In the genomic region with DNA sequence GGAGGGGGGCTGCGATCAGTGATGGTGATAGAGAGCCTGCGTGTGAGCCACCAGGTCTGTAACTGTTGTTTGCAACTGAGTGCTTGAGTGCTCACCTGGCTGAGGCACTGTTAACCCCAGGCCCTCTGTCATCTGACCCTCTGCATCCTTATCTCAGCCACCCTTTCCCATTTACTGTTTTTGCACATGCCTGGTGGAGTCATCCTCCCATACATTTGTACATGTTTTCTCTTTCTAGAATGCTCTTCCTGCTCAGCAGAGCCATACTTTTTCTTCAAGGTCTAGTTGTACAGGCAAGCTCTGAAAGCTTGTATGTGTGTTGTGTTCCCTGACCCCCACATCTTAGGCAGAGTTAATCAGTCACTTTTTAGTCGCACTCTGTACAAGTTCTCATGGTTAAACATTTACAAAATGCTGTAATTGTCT, we compare ENCODE assay signal across 24 mouse cellular contexts. TPM values are rescaled to one million over a fixed set of nuclear protein-coding genes. Genes with fewer than 3 reads are reported as not detected.
DNase-seq lines count a peak whose midpoint lies in the region; ATAC-seq and TF ChIP-seq lines count a peak whose summit lies in the region.
"Had no signal": no experiment of that assay in that cellular context is flagged by ENCODE, and none has a peak within 500 bp of the region (broad histone marks: within the 10 kb centered on the region; RNA-seq: fewer than 3 reads in every experiment).

No protein-coding gene starts in this region.

- no peaks in the 10 kb centered on the region for H3K9me3 ChIP-seq in intestine, postnatal 0 days (ENCODE audit: control insufficient read depth)
- H3K9me3 ChIP-seq in kidney, embryonic 16.5 days (ENCODE audit: low read length), result no peaks in the 10 kb centered on the region
- no peaks in the 10 kb centered on the region for H3K9me3 ChIP-seq in liver, embryonic 12.5 days (replicated peaks)
- no peaks in the 10 kb centered on the region for H3K9me3 ChIP-seq in hindbrain, embryonic 14.5 days (ENCODE audit: control insufficient read depth, low read length)
- no peaks in the 10 kb centered on the region for H3K9me3 ChIP-seq in midbrain, embryonic 10.5 days (replicated peaks)
- H3K9me3 ChIP-seq: embryonic facial prominence, embryonic 15.5 days; forebrain, embryonic 10.5 days; hindbrain, embryonic 15.5 days; limb, embryonic 10.5 days had no signal

- peak; percentile 17 for DNase-seq in Patski (ENCODE audit: low read depth, low spot score)
- DNase-seq in hindbrain, embryonic 14.5 days (ENCODE audit: low spot score), result no peak
- DNase-seq in frontal cortex, postnatal 10 days (ENCODE audit: low spot score in 2 of 2), result no peak
- no peak for DNase-seq in midbrain, embryonic 10.5 days (ENCODE audit: low spot score)
- DNase-seq: adrenal gland, postnatal 25 days; cerebellum, adult 11 months; cerebellum, postnatal 14 days; gastrocnemius, postnatal 14 days; heart, adult 2 months; heart, postnatal 36 days; layer of hippocampus, postnatal 36 days; lung, adult 2 months; right cerebral cortex, postnatal 14 days; thymus, postnatal 25 days had no signal

- 0 out of 2 replicates have a peak, but pooled peaks cover 4% of the 10 kb centered on the region for H3K4me1 ChIP-seq in intestine, postnatal 0 days (replicated peaks; ENCODE audit: control insufficient read depth, insufficient read depth, low read length)
- H3K4me1 ChIP-seq in kidney, embryonic 16.5 days (ENCODE audit: insufficient read depth, low read length), result peaks cover 21% of the 10 kb centered on the region
- no peaks in the 10 kb centered on the region for H3K4me1 ChIP-seq in liver, embryonic 12.5 days
- H3K4me1 ChIP-seq in hindbrain, embryonic 14.5 days (replicated peaks; ENCODE audit: control insufficient read depth, insufficient read depth, low read length), result no peaks in the 10 kb centered on the region
- H3K4me1 ChIP-seq in midbrain, embryonic 10.5 days, result no peaks in the 10 kb centered on the region
- H3K4me1 ChIP-seq: embryonic facial prominence, embryonic 15.5 days; forebrain, embryonic 10.5 days; hindbrain, embryonic 15.5 days; limb, embryonic 10.5 days had no signal

- no peaks in the 10 kb centered on the region for H3K27me3 ChIP-seq in Patski
- H3K27me3 ChIP-seq in intestine, postnatal 0 days (replicated peaks; ENCODE audit: control insufficient read depth, insufficient read depth, low read length), result no peaks in the 10 kb centered on the region
- H3K27me3 ChIP-seq in kidney, embryonic 16.5 days (ENCODE audit: insufficient read depth, low read length), result no peaks in the 10 kb centered on the region
- no peaks in the 10 kb centered on the region for H3K27me3 ChIP-seq in liver, embryonic 12.5 days (replicated peaks)
- H3K27me3 ChIP-seq in hindbrain, embryonic 14.5 days (ENCODE audit: control insufficient read depth, insufficient read depth, low read length), result no peaks in the 10 kb centered on the region
- no peaks in the 10 kb centered on the region for H3K27me3 ChIP-seq in midbrain, embryonic 10.5 days (ENCODE audit: low read depth, poor library complexity, severe bottlenecking)
- H3K27me3 ChIP-seq: CH12.LX; embryonic facial prominence, embryonic 15.5 days; hindbrain, embryonic 15.5 days had no signal

- TF ChIP-seq CTCF in Patski (IDR thresholded peaks at IDR 0.05), result no peak
- TF ChIP-seq CTCF in intestine, postnatal 0 days (IDR thresholded peaks at IDR 0.05; ENCODE audit: low read depth), result no peak

- in situ Hi-C loops in Patski (cut with MboI; ENCODE audit: low pct_unique_long_range_greater_than_20kb), result no loop called here

- CTCF ChIA-PET in Patski (lab: Charles Lee), result interaction anchor here (0.8 to 1.2 kb wide), 2 partner anchors 10 to 13 kb away, joined by 3 to 4 read pairs; no protein-coding TSS in a partner anchor

- POLR2A ChIA-PET in Patski (lab: Charles Lee), result no interaction called here

- peak overlapping the region; percentile 30 for H3K4me2 ChIP-seq in intestine, postnatal 0 days (replicated peaks; ENCODE audit: low read depth)
- peak overlapping the region; percentile 23; the same call in 1 of the 2 replicates for H3K4me2 ChIP-seq in kidney, embryonic 16.5 days (replicated peaks; ENCODE audit: low read depth, low read length)
- H3K4me2 ChIP-seq in liver, embryonic 12.5 days, result no peak overlapping the region
- no peak overlapping the region for H3K4me2 ChIP-seq in hindbrain, embryonic 14.5 days (replicated peaks)
- H3K4me2 ChIP-seq: embryonic facial prominence, embryonic 15.5 days; hindbrain, embryonic 15.5 days had no signal

- H3K9ac ChIP-seq in intestine, postnatal 0 days (ENCODE audit: low read depth, low read length), result no peak overlapping the region
- no peak overlapping the region for H3K9ac ChIP-seq in kidney, embryonic 16.5 days (replicated peaks; ENCODE audit: low read length)
- no peak overlapping the region for H3K9ac ChIP-seq in liver, embryonic 12.5 days
- no peak overlapping the region for H3K9ac ChIP-seq in hindbrain, embryonic 14.5 days
- H3K9ac ChIP-seq: embryonic facial prominence, embryonic 15.5 days; hindbrain, embryonic 15.5 days had no signal

- H3K27ac ChIP-seq in intestine, postnatal 0 days (ENCODE audit: low read depth, low read length), result no peak overlapping the region
- peak overlapping the region; percentile 92 for H3K27ac ChIP-seq in kidney, embryonic 16.5 days (ENCODE audit: low read length)
- H3K27ac ChIP-seq in liver, embryonic 12.5 days, result peak overlapping the region; percentile 58
- H3K27ac ChIP-seq in hindbrain, embryonic 14.5 days, result no peak overlapping the region
- H3K27ac ChIP-seq in midbrain, embryonic 10.5 days (replicated peaks), result no peak overlapping the region
- H3K27ac ChIP-seq: embryonic facial prominence, embryonic 15.5 days; forebrain, embryonic 10.5 days; heart, adult 2 months; hindbrain, embryonic 15.5 days; limb, embryonic 10.5 days had no signal

- no peaks in the 10 kb centered on the region for H3K36me3 ChIP-seq in intestine, postnatal 0 days (ENCODE audit: control insufficient read depth, insufficient read depth)
- no peaks in the 10 kb centered on the region for H3K36me3 ChIP-seq in kidney, embryonic 16.5 days (ENCODE audit: insufficient read depth, low read length)
- no peaks in the 10 kb centered on the region for H3K36me3 ChIP-seq in liver, embryonic 12.5 days
- no peaks in the 10 kb centered on the region for H3K36me3 ChIP-seq in hindbrain, embryonic 14.5 days (replicated peaks; ENCODE audit: control insufficient read depth, insufficient read depth)
- no peaks in the 10 kb centered on the region for H3K36me3 ChIP-seq in midbrain, embryonic 10.5 days
- H3K36me3 ChIP-seq: embryonic facial prominence, embryonic 15.5 days; forebrain, embryonic 10.5 days; hindbrain, embryonic 15.5 days; limb, embryonic 10.5 days had no signal

- H3K4me3 ChIP-seq in intestine, postnatal 0 days (ENCODE audit: low read depth, low read length), result no peak overlapping the region
- H3K4me3 ChIP-seq in kidney, embryonic 16.5 days (ENCODE audit: low read length), result no peak overlapping the region
- H3K4me3 ChIP-seq in liver, embryonic 12.5 days, result no peak overlapping the region
- no peak overlapping the region for H3K4me3 ChIP-seq in hindbrain, embryonic 14.5 days (replicated peaks; ENCODE audit: low read length)
- H3K4me3 ChIP-seq in midbrain, embryonic 10.5 days, result no peak overlapping the region
- H3K4me3 ChIP-seq: embryonic facial prominence, embryonic 15.5 days; forebrain, embryonic 10.5 days; heart, adult 2 months; hindbrain, embryonic 15.5 days; limb, embryonic 10.5 days had no signal

- 30% methylated on average over 3 of the region's 3 CpGs for WGBS in intestine, postnatal 0 days
- WGBS in kidney, embryonic 16.5 days, result 64% methylated on average over 3 of the region's 3 CpGs
- WGBS in liver, embryonic 12.5 days (ENCODE audit: insufficient replicate concordance), result 66% methylated on average over 3 of the region's 3 CpGs
- WGBS in hindbrain, embryonic 14.5 days, result 83% methylated on average over 3 of the region's 3 CpGs
- 87% methylated on average over 3 of the region's 3 CpGs for WGBS in midbrain, embryonic 10.5 days

- ATAC-seq in Patski, result no peak
- ATAC-seq in intestine, postnatal 0 days, result peak; percentile 55; the same call in 1 of the 2 replicates
- peak; percentile 66 for ATAC-seq in kidney, embryonic 16.5 days (ENCODE audit: low FRiP score, low TSS enrichment)
- ATAC-seq in liver, embryonic 12.5 days, result no peak
- no peak for ATAC-seq in hindbrain, embryonic 14.5 days (ENCODE audit: low FRiP score)
- no peak for ATAC-seq in megakaryocyte progenitor cell, adult 5-6 weeks (replicated peaks; ENCODE audit: poor library complexity)

RNA-seq across cellular contexts. Expression of gene Pde8a, which starts 36.5 kb away (rescaled TPM):
- 6.8 TPM for polyA plus RNA-seq in Patski (2021)
- 3.6 and 3.8 TPM in 2 replicates for polyA plus RNA-seq in intestine, postnatal 0 days (2015; fragmentation: Nextera tagmentation; extraction: Ambion mirVana)
- 4.6 and 5.9 TPM in 2 replicates for polyA plus RNA-seq in kidney, embryonic 16.5 days (2015; fragmentation: Nextera tagmentation; extraction: Ambion mirVana)
- polyA plus RNA-seq in liver, embryonic 12.5 days (2016; fragmentation: Nextera tagmentation; extraction: Ambion mirVana), result 1.3 and 2.0 TPM in 2 replicates
- polyA plus RNA-seq in hindbrain, embryonic 14.5 days (2014; fragmentation: Nextera tagmentation; extraction: Ambion mirVana), result 2.6 and 2.9 TPM in 2 replicates
- total RNA-seq in megakaryocyte progenitor cell, adult 5-6 weeks (2015), result 7.7 and 9.4 TPM in 2 replicates
- 2.4 and 7.2 TPM in 2 replicates for total RNA-seq in megakaryocyte progenitor cell, adult 5-6 weeks (2017)
- polyA plus RNA-seq in midbrain, embryonic 10.5 days (2016; fragmentation: Nextera tagmentation; extraction: Ambion mirVana), result 1.8 and 2.2 TPM in 2 replicates
- total RNA-seq: MEL had no signal

Comparison
In these comparisons a context has a peak if more than half of its experiments do, and no peak if none do; other contexts are left out.
1. ATAC-seq: peak in intestine, postnatal 0 days (single experiment) and kidney, embryonic 16.5 days (single experiment); none in Patski (single experiment), liver, embryonic 12.5 days (single experiment), hindbrain, embryonic 14.5 days (single experiment) and megakaryocyte progenitor cell, adult 5-6 weeks (single experiment).
2. H3K27ac ChIP-seq: peak in kidney, embryonic 16.5 days (single experiment) and liver, embryonic 12.5 days (single experiment); none in intestine, postnatal 0 days (single experiment), hindbrain, embryonic 14.5 days (single experiment) and midbrain, embryonic 10.5 days (single experiment).
3. H3K4me2 ChIP-seq: peak in intestine, postnatal 0 days (single experiment) and kidney, embryonic 16.5 days (single experiment); none in liver, embryonic 12.5 days (single experiment) and hindbrain, embryonic 14.5 days (single experiment).